Mouse (Mus musculus) heart, postnatal 25 days (tissue): ENCODE data around the gene Serpina10. TPM values are rescaled to one million over a fixed set of nuclear protein-coding genes. Genes with fewer than 3 reads are reported as not detected.
"Not testable (repeated sequence)": the region's sequence is repeated elsewhere in the genome, so short reads cannot be mapped to it uniquely, and the experiment has no call there.

Experiments
- DNase-seq: peaks from one replicate; pipeline ENCODE4 v3.0.0; 2022; ENCODE audit warnings: low spot score
- intact Hi-C: fragments of 180-260 bp; cut with DNase I; formaldehyde crosslinking; loops from one replicate; pipeline ENCODE4 v1.15.1; 2025
- total RNA-seq, 2 experiments: library from RNA; stranded (reverse); gene quantifications; 2 replicates each; pipeline ENCODE4 v1.2.3; 2021

Gene Serpina10
- total RNA-seq, 2 experiments from 2014 or later: not detected

- intact Hi-C loops: no loop called here
- DNase-seq: no peak
Measured at GRCm38 (mm10) chr12:103634430-103634829, 3.2 kb upstream of the Serpina10 start.

DNA sequence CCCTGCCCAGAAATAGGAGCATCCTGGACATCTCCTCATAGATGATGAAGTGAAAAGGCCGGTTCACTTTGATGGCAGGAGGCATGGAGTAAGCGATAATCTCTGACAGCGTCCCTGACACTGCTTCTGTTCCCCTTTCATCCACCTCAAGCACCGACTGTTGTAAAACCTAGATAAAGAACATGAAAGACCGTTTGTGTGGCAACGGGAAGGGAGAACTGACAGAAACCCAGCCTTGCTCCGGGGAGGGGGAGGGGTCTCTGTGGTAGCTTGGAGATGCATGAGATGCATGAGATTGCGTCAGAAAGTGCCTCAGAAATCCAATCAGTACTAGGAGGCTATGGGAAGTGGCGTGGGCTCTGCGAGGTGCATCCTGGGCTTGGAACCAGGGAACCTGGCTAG lies 14.4 kb downstream of the Serpina10 start:
- intact Hi-C loops: no loop called here
- DNase-seq: no peak

DNA sequence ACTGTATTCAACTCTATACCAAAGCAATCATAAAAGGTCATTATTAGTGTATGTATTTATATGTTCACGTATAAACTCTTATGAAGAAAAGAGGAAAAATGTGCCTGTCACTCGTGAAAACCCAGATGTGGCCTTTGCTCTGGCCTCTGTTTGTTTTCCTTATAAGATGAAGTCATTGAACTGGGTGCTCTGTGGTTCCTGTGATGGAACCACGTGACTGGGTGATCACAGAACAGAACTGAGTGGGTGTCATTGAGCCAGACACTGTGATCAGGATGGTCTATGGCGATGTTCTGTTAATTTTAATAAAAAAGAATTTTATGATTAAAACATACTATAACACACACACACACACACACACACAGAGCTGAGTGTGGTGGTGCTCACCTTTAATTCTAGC lies 15.5 kb downstream of the Serpina10 start:
- DNase-seq: no peak
- intact Hi-C loops: no loop called here

DNA sequence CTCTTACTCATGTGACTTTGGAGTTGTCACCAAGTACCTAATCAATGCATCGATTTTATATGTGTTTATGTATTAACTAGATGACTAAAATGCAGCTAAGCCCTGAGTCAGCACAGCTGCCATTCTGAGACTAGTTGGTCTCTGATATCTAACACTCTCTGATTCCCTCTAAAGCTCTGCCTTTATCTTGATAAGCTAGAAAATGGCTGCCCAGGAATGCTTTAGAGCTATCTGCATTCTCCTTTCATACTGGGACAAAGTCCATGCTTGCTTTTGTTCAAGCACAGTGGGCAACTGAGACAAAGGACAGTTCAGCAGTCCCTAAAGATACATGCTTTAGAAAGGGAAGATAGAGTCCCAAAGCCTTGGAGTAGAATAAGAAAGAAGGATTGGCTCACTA lies 16.1 kb downstream of the Serpina10 start:
- DNase-seq: no peak
- intact Hi-C loops: no loop called here

- intact Hi-C loops: no loop called here
- no peak for DNase-seq
Measured at GRCm38 (mm10) chr12:103601839-103602238, 29.4 kb downstream of the Serpina10 start.

GRCm38 (mm10) chr12:103600364-103600763 lies 30.9 kb downstream of the Serpina10 start:
- no peak for DNase-seq
- intact Hi-C loops: no loop called here

DNA sequence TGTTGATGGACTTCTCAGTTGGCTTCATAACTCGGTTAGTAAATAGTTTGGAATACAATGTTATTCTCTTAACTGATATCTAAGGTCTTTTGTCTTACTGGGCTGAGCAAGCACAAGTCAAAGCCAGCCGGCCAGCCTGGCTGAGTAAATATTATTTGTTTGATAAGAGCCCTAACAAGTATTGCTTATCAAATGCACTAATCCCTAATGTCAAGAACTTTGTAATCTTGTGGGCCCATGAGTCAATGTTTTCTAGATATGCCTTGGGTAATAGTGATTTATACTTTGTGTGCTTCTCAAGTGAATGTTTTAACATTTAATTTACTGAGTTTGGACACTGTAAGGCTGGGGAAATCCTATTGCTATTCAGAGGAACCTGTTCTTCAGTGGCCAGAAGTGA lies 32.8 kb downstream of the Serpina10 start:
- intact Hi-C loops: no loop called here
- no peak for DNase-seq

DNA sequence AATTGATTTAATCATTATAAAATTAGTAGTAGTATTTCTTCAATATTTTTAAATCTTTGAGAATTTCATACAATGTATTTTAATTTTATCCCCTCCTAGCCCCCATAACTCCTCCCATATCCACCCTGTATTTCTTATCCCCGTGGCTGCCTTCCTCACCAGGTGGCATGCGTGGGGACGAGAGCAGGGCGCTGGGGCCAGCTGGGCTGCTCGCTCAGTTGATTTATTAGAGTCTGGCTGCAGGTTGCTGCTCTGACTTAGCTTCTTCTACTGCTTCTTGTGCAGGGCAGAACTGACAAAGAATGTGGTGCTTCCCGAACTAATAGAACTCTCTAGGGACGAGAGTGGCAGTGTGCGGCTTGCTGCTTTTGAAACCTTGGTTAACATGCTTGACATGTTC lies 47.5 kb downstream of the Serpina10 start:
- intact Hi-C loops: no loop called here
- DNase-seq: no peak

DNA sequence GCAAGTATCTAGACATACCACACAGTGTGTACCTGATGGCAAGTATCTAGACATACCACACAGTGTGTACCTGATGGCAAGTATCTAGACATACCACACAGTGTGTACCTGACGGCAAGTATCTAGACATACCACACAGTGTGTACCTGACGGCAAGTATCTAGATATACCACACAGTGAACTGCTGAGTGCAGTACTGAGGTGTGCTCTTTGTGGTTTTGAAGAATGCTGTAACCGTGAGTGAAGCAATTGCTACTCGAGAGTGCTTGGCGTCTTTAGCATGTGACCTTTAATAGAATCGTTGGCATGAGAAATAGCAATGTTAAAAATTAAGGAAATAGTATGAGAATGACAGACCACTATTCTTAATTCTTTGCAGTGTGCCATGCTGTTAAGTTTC lies 53.1 kb downstream of the Serpina10 start:
- intact Hi-C loops, DNase-seq: not testable (repeated sequence)

GRCm38 (mm10) chr12:103569690-103570089 lies 61.6 kb downstream of the Serpina10 start:
- no peak for DNase-seq
- intact Hi-C loops: no loop called here

GRCm38 (mm10) chr12:103567129-103567528 lies 64.1 kb downstream of the Serpina10 start:
- intact Hi-C loops: no loop called here
- DNase-seq: no peak

GRCm38 (mm10) chr12:103565151-103565550 lies 66.1 kb downstream of the Serpina10 start:
- no peak for DNase-seq
- intact Hi-C loops: no loop called here

Other genes with a start within 250 kb of the Serpina10 start
- gene Otub2, start 242.8 kb downstream of the Serpina10 start, total RNA-seq: 1 to 10 TPM; 4.4 to 4.9 TPM
- gene 9330161L09Rik, start 223.6 kb downstream of the Serpina10 start, total RNA-seq: 1 to 10 TPM; 1.2 to 1.3 TPM
- 10 to 100 TPM; 72.1 to 75.9 TPM for gene Ddx24, start 205.6 kb downstream of the Serpina10 start, total RNA-seq
- 10 to 100 TPM; 56.3 to 68.1 TPM for gene Ifi27, start 197.2 kb downstream of the Serpina10 start, total RNA-seq
- 10 to 100 TPM; 18.2 to 31.0 TPM for gene Ifi27l2a, start 187.8 kb downstream of the Serpina10 start, total RNA-seq
- gene Ifi27l2b, start 174.2 kb downstream of the Serpina10 start, total RNA-seq: under 1 TPM in 1 of 2 experiments, not detected in 1; 0.23 TPM
- under 1 TPM; 0.39 to 0.45 TPM for gene Ppp4r4, start 99.2 kb downstream of the Serpina10 start, total RNA-seq
- not detected for gene Serpina6, start 25.8 kb upstream of the Serpina10 start, total RNA-seq
- gene Serpina16, start 44.7 kb upstream of the Serpina10 start, total RNA-seq: not detected
- gene Serpina1f, start 64.1 kb upstream of the Serpina10 start, total RNA-seq: not detected
- gene Serpina1d, start 142.1 kb upstream of the Serpina10 start, total RNA-seq: not detected
- not detected for gene Serpina1b, start 198.9 kb upstream of the Serpina10 start, total RNA-seq
- gene Serpina1a, start 232.1 kb upstream of the Serpina10 start, total RNA-seq: not detected